Mouse (Mus musculus) ovary, postnatal 14 days (tissue): ENCODE results near the gene Limch1.

ENCODE experiments used
- DNase-seq: peaks from one replicate; pipeline ENCODE4 v3.0.0; 2022; ENCODE audit warnings: low spot score

Gene Limch1

DNA sequence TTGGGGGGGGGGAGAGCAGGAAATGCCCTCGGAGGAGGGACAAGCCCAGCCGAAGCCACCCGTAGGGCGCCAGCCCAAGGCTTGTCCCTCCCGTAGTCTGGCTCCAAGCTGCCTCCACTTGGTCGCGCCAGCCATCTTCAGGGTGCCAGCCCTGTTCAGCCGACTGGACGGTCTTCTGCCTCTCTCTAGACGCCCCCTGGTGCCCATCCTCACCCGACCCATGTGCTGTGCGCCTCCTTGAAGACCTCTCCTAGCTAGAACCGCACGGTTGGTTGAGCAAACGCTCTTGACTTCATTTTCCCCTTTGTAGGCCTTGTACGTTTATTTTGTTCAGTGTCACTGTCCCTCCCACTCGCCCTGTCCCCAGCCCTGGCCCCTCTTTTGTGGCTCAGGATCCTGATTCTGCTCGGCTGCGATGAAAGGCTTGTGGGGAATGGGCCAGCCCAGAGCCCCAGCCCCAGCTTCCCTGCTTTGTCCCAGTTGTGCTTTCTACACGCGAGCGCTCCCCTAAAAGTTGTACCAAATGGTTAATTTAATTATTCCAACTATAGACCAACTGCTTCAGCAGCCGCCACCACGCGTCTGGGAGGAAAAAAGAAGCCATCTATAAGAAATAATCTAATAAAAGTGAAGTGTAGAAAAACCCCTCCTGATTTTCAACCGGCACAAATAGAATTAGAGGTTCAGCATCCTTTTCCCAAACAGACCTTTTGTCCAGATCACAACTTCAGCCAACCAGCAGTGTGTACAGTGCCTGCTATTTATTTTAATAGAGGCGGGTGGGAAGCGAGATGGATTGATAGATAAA is 356.4 kb downstream of the Limch1 start:
- DNase-seq, result no peak

GRCm38 (mm10) chr5:67103016-67103415 is 357.4 kb downstream of the Limch1 start:
- DNase-seq, result no peak

- DNase-seq, result no peak
These were observed 360.6 kb downstream of the Limch1 start for GRCm38 (mm10) chr5:67106261-67106660.
